Mouse (Mus musculus) heart, postnatal 0 days (tissue): ENCODE data around the gene Tnfrsf13c.

Experiments
- CTCF ChIP-seq: IDR thresholded peaks from 2 replicates; pipeline ENCODE4 v1.5.1; 2016; ENCODE audit warnings: antibody characterized with exemption, control low read depth, low read depth
- EP300 ChIP-seq: IDR thresholded peaks from 2 replicates; pipeline ENCODE4 v1.6.1; 2016; ENCODE audit warnings: antibody characterized with exemption, low read depth

DNA sequence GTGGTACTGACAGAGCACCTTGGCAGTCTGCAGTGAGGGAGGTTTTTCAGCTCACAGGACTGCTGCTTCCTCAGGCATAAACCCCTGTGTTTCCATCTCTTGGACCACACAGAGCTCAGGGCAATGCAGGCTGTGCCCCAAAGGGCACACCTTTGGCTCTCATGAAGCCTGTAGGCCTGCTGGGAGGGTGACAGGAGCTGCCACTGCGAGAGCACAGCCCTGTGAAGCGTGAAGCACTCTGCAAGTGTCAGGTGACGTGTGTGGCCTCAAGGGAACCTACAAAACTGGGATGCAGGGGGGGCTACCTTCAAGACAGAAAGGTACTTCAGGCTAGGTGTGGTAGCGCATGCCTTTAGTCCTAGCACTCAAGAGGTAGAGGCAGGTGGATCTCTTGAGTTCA is 8.5 kb upstream of the Tnfrsf13c start:
- TF ChIP-seq CTCF (no peak), EP300 (no peak)
